Mouse (Mus musculus) ES-E14 (cell line): ENCODE data around the gene Wee2. TPM values are rescaled to one million over a fixed set of nuclear protein-coding genes. Genes with fewer than 3 reads are reported as not detected.

Experiments
- DNase-seq: peaks from one replicate; pipeline ENCODE4 v3.0.0-alpha.2; 2013; ENCODE audit warnings: low read depth, low spot score
- H3K27ac ChIP-seq: 2 replicates; pipeline ENCODE4 v1.5.1; 2012; ENCODE audit warnings: low read depth, mild to moderate bottlenecking, low read length, moderate library complexity, mixed read lengths; ENCODE audit not compliant: poor library complexity, insufficient read depth, severe bottlenecking
- H3K36me3 ChIP-seq: 2 replicates; pipeline ENCODE4 v1.6.1; 2012; ENCODE audit warnings: mild to moderate bottlenecking, low read length, moderate library complexity, mixed read lengths; ENCODE audit not compliant: control insufficient read depth, poor library complexity, insufficient read depth, severe bottlenecking
- H3K4me1 ChIP-seq, 2 experiments: fragments of 150-350 bp in 1 of 2; sonication (generic) in 1 of 2; 2 replicates each; pipeline ENCODE4 v1.6.1; 2012; ENCODE audit warnings: low read length in 2 of 2, mild to moderate bottlenecking in 1 of 2, mixed read lengths in 1 of 2; ENCODE audit not compliant: control insufficient read depth in 2 of 2, insufficient read depth in 2 of 2, poor library complexity in 1 of 2
- H3K4me3 ChIP-seq, 2 experiments: fragments of 150-350 bp in 1 of 2; sonication (generic) in 1 of 2; 2 replicates each; pipeline ENCODE4 v1.5.1; 2012; ENCODE audit warnings: low read length in 2 of 2, low read depth in 1 of 2, mild to moderate bottlenecking in 1 of 2, mixed read lengths in 1 of 2; ENCODE audit not compliant: insufficient read depth in 1 of 2, poor library complexity in 1 of 2, severe bottlenecking in 1 of 2
- H3K9ac ChIP-seq: 2 replicates; pipeline ENCODE4 v1.6.1; 2012; ENCODE audit warnings: low read depth, mild to moderate bottlenecking, low read length, mixed read lengths; ENCODE audit not compliant: poor library complexity, insufficient read depth, severe bottlenecking
- H3K9me3 ChIP-seq: fragments of 150-350 bp; sonication (generic); 2 replicates; pipeline ENCODE4 v1.6.1; 2012; ENCODE audit warnings: low read depth, mild to moderate bottlenecking, low read length; ENCODE audit not compliant: control insufficient read depth, insufficient read depth
- CHD2 ChIP-seq: IDR thresholded peaks from 2 replicates; pipeline ENCODE4 v1.6.1; 2014; ENCODE audit warnings: mild to moderate bottlenecking, low read depth, low read length, inconsistent platforms
- HCFC1 ChIP-seq: IDR thresholded peaks from 2 replicates; pipeline ENCODE4 v1.6.1; 2012; ENCODE audit warnings: low read length, inconsistent platforms, borderline replicate concordance; ENCODE audit not compliant: insufficient read depth
- MAFK ChIP-seq: IDR thresholded peaks from 2 replicates; pipeline ENCODE4 v1.6.1; 2014; ENCODE audit warnings: mild to moderate bottlenecking, low read depth, low read length, inconsistent platforms; ENCODE audit not compliant: insufficient read depth
- ZC3H11A ChIP-seq: IDR thresholded peaks from 2 replicates; pipeline ENCODE4 v1.6.1; 2012; ENCODE audit warnings: low read depth, mild to moderate bottlenecking, inconsistent platforms, low read length, borderline replicate concordance
- ZNF384 ChIP-seq: IDR thresholded peaks from 2 replicates; pipeline ENCODE4 v1.6.1; 2012; ENCODE audit warnings: low read depth, low read length, inconsistent platforms
- in situ Hi-C, 2 experiments: fragments of 600-800 bp; cut with MboI; formaldehyde crosslinking; loops; one replicate each; pipeline ENCODE4 v1.15.1; 2025; ENCODE audit warnings: low sequenced_read_pairs in 2 of 2, inconsistent platforms in 1 of 2; ENCODE audit not compliant: unreplicated experiment in 2 of 2
- total RNA-seq: library from RNA; depleted of rRNA; stranded (reverse); fragments of 300-350 nt; gene quantifications from 2 replicates; pipeline ENCODE4 v1.2.3, GENCODE M21; 2012

The Wee2 gene
- total RNA-seq, 1 experiment, result not detected

DNA sequence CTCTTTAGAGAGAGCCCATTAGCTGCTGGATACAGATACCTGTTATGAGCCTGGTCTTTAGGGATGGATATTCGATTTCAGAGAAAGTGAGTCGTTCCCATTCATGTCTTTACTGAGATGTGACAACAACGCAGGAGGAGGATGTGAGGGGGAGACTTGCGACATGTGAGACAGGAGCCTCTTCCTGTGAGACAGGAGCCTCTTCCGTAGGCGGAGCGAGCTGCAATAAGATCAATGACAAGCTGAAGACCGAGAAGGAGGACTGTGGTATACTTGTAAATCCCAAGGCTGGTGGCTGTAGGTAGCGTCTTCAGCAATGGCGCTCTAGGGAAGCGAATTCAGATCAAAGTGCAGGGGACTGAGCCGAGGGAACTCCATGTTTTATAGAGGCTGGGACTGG is 843 bp downstream of the Wee2 start:
- Histone ChIP-seq H3K9ac (no peak overlapping the region), H3K4me3 (no peak overlapping the region), H3K36me3 (no peaks in the 10 kb centered on the region), H3K27ac (no peak overlapping the region), H3K9me3 (no peaks in the 10 kb centered on the region), H3K4me1 (peaks cover 0 to 2% of the 10 kb centered on the region in 2 experiments; a peak in 1 of 4 replicates)
- TF ChIP-seq ZNF384, result no peak
- TF ChIP-seq HCFC1, result no peak
- TF ChIP-seq CHD2, result no peak
- no peak for TF ChIP-seq ZC3H11A
- TF ChIP-seq MAFK, result no peak
- in situ Hi-C loops, result no loop called here
- no peak for DNase-seq

DNA sequence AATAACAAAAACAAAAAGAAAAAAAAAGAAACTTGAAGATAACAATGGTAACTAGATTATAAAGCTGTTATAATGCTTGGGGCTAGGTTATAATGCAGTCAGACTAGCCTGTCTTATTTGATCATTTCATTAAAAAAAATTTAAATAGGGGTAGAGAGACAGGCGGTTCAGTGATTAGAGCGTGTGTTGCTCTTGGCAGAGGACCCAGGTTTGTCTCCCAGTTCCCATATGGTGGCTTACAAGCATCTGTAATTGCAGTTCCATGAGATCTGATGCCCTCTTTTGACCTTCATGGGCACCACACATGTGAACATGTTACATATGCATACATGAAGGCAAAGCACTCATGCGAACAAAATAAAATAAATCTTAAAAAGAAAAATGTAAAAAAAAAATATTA is 2.4 kb downstream of the Wee2 start:
- Histone ChIP-seq H3K9me3 (no peaks in the 10 kb centered on the region), H3K4me1 (peaks cover 0 to 2% of the 10 kb centered on the region in 2 experiments; a peak in 1 of 4 replicates), H3K27ac (no peak overlapping the region), H3K4me3 (no peak overlapping the region), H3K36me3 (no peaks in the 10 kb centered on the region), H3K9ac (no peak overlapping the region)
- DNase-seq, result no peak
- in situ Hi-C loops, result no loop called here
- no peak for TF ChIP-seq CHD2
- no peak for TF ChIP-seq ZNF384
- no peak for TF ChIP-seq ZC3H11A
- TF ChIP-seq HCFC1, result no peak
- no peak for TF ChIP-seq MAFK

DNA sequence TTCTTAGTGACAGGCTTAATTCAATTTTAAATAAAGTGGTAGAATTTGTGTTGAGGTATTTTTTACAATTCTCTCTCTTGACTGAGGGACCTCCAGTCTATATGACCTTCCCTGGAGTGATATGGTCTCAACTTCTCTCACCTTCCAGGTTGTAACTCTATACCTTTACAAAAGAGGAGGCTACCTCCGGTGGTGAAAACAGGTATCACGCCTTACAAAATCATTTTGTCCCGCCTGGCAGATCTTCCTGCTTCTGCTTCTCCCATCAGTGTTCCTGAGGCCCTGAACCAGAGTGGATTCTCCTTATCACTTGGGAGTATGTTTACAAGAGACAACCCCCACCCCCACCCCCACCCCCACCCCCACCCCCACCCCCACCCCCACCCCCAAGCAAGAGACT is 2.9 kb downstream of the Wee2 start:
- in situ Hi-C loops, result no loop called here
- TF ChIP-seq ZC3H11A, result no peak
- no peak for TF ChIP-seq ZNF384
- TF ChIP-seq CHD2, result no peak
- no peak for TF ChIP-seq MAFK
- TF ChIP-seq HCFC1, result no peak
- no peak overlapping the region for H3K9ac ChIP-seq
- no peaks in the 10 kb centered on the region for H3K36me3 ChIP-seq
- no peak overlapping the region for H3K27ac ChIP-seq
- no peak for DNase-seq
- H3K4me3 ChIP-seq, result no peak overlapping the region
- H3K9me3 ChIP-seq, result no peaks in the 10 kb centered on the region
- peaks cover 0 to 2% of the 10 kb centered on the region in 2 experiments; a peak in 1 of 4 replicates for H3K4me1 ChIP-seq

- H3K4me3 ChIP-seq, result no peak overlapping the region
- H3K27ac ChIP-seq, result no peak overlapping the region
- in situ Hi-C loops, result no loop called here
- peaks cover 0 to 2% of the 10 kb centered on the region in 2 experiments; a peak in 1 of 4 replicates for H3K4me1 ChIP-seq
- TF ChIP-seq MAFK (no peak), ZC3H11A (no peak), CHD2 (no peak), ZNF384 (no peak), HCFC1 (no peak)
- no peak for DNase-seq
- H3K9ac ChIP-seq, result no peak overlapping the region
- H3K9me3 ChIP-seq, result no peaks in the 10 kb centered on the region
- H3K36me3 ChIP-seq, result no peaks in the 10 kb centered on the region
Observed at GRCm38 (mm10) chr6:40443281-40443928, 4.5 kb downstream of the Wee2 start.
